Mouse (Mus musculus) hindbrain, embryonic 14.5 days (tissue): ENCODE measurements around the gene Tmem107. TPM values are rescaled to one million over a fixed set of nuclear protein-coding genes. Genes with fewer than 3 reads are reported as not detected.
A peak's percentile ranks its signal among the peaks of the same experiment; 100 is the strongest.

Source experiments
- ATAC-seq: fragments of 200-750 bp; cut with Nextera tagmentation; 2 replicates; pipeline ENCODE4 v1.8.0; 2017; ENCODE audit warnings: moderate number of reproducible peaks, mild to moderate bottlenecking, moderate TSS enrichment, moderate library complexity; ENCODE audit not compliant: low FRiP score
- DNase-seq: peaks from one replicate; pipeline ENCODE4 v3.0.0-alpha.2; 2015; ENCODE audit warnings: low spot score
- H3K27ac ChIP-seq: fragments of 300-500 bp; sonication (generic); 2 replicates; pipeline ENCODE4 v1.5.1; 2014; ENCODE audit warnings: mild to moderate bottlenecking, moderate library complexity
- H3K27me3 ChIP-seq: fragments of 300-500 bp; sonication (generic); 2 replicates; pipeline ENCODE4 v1.6.1; 2014; ENCODE audit warnings: mild to moderate bottlenecking, low read length, mixed read lengths; ENCODE audit not compliant: control insufficient read depth, insufficient read depth
- H3K36me3 ChIP-seq: fragments of 300-500 bp; sonication (generic); replicated peaks from 2 replicates; pipeline ENCODE4 v1.6.1; 2014; ENCODE audit not compliant: control insufficient read depth, insufficient read depth
- H3K4me1 ChIP-seq: fragments of 300-500 bp; sonication (generic); replicated peaks from 2 replicates; pipeline ENCODE4 v1.6.1; 2014; ENCODE audit warnings: antibody characterized with exemption, low read length, mixed read lengths; ENCODE audit not compliant: control insufficient read depth, insufficient read depth
- H3K4me2 ChIP-seq: fragments of 300-500 bp; sonication (generic); replicated peaks from 2 replicates; pipeline ENCODE4 v1.6.1; 2014; ENCODE audit warnings: mild to moderate bottlenecking, moderate library complexity
- H3K4me3 ChIP-seq: fragments of 300-500 bp; sonication (generic); replicated peaks from 2 replicates; pipeline ENCODE4 v1.5.1; 2014; ENCODE audit warnings: mild to moderate bottlenecking, low read length
- H3K9ac ChIP-seq: fragments of 300-500 bp; sonication (generic); 2 replicates; pipeline ENCODE4 v1.6.1; 2014
- H3K9me3 ChIP-seq: fragments of 300-500 bp; sonication (generic); 2 replicates; pipeline ENCODE4 v1.6.1; 2016; ENCODE audit warnings: low read length; ENCODE audit not compliant: control insufficient read depth
- WGBS: fragments of 180-500 bp; shearing (Covaris S2); extraction: QIAGEN DNeasy Blood & Tissue Kit; methylation state at CpG from one replicate; pipeline ENCODE4 v1.1.7; 2014; 5-methylcytosine and 5-hydroxymethylcytosine counted together
- polyA plus RNA-seq: library from polyadenylated mRNA; unstranded; fragments of >200 nt; fragmentation: Nextera tagmentation; extraction: Ambion mirVana; gene quantifications from 2 replicates; pipeline ENCODE4 v1.2.1, GENCODE M21; 2014

The Tmem107 gene
- polyA plus RNA-seq, 1 experiment from 2014 or later = 40.3 TPM

GRCm38 (mm10) chr11:69058265-69058664 is 12.3 kb upstream of the Tmem107 start:
- H3K27ac ChIP-seq = peak overlapping the region; percentile 91
- H3K4me2 ChIP-seq = peak overlapping the region; percentile 75
- no peaks in the 10 kb centered on the region for H3K9me3 ChIP-seq
- ATAC-seq (no peak), DNase-seq (no peak)
- 73% methylated on average over 2 of the region's 2 CpGs for WGBS
- H3K9ac ChIP-seq = peak overlapping the region; percentile 85
- H3K27me3 ChIP-seq = no peaks in the 10 kb centered on the region
- H3K4me3 ChIP-seq = peak overlapping the region; percentile 54
- peaks cover 25% of the 10 kb centered on the region for H3K4me1 ChIP-seq
- H3K36me3 ChIP-seq = no peaks in the 10 kb centered on the region

GRCm38 (mm10) chr11:69058729-69059356 is 11.8 kb upstream of the Tmem107 start:
- H3K9me3 ChIP-seq = no peaks in the 10 kb centered on the region
- DNase-seq (no peak), ATAC-seq (peak; percentile 14)
- H3K27ac ChIP-seq = peak overlapping the region; percentile 91
- H3K27me3 ChIP-seq = no peaks in the 10 kb centered on the region
- 1% methylated on average over 19 of the region's 19 CpGs for WGBS
- peak overlapping the region; percentile 54 for H3K4me3 ChIP-seq
- H3K4me2 ChIP-seq = peak overlapping the region; percentile 75
- H3K36me3 ChIP-seq = no peaks in the 10 kb centered on the region
- H3K4me1 ChIP-seq = peaks cover 25% of the 10 kb centered on the region
- H3K9ac ChIP-seq = peak overlapping the region; percentile 85

DNA sequence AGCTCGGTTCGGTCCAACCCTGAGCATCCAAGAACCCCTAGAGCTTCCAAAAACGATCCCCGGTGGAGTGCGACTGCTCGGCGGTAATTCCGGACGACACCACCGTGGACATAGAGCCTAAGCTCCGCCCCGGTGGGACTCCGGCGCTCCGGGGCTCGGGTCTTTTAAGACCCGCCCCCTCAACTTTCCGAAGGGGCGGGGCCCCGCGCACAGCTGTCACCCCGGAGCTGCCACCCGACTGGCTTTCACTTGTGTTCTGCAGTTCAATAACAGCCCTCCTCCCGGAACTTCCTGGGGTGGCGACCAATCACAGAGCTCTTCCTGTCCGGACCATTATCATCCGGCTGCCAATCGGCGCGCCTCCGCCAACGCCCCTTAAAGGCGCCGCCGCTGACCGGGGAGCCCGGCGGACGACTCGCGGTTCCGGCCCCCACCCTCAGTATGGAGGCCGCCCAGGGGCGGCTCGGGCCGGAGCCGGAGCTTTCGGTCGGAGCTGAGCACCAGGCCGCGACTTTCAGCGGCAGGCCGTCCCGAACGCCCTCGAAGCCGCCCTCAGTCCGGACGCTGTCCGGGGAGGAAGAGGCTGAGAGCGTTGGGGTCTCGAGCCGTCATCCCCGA is 11.1 kb upstream of the Tmem107 start, which contains the start of gene Borcs6:
Gene Borcs6 (plus strand): TSS at position 361 of the 618 bp plus-strand sequence.
- no peaks in the 10 kb centered on the region for H3K9me3 ChIP-seq
- peak within 1 kb of the TSS; percentile 85 for H3K9ac ChIP-seq
- H3K4me1 ChIP-seq = peaks cover 25% of the 10 kb centered on the region
- no peaks in the 10 kb centered on the region for H3K27me3 ChIP-seq
- H3K4me3 ChIP-seq = peak within 1 kb of the TSS; percentile 54
- H3K4me2 ChIP-seq = peak within 1 kb of the TSS; percentile 80
- no peaks in the 10 kb centered on the region for H3K36me3 ChIP-seq
- peak; percentile 94 for DNase-seq
- WGBS = 0% methylated on average over 61 of the region's 64 CpGs
- ATAC-seq = peak; percentile 94
- H3K27ac ChIP-seq = peak within 1 kb of the TSS; percentile 91

DNA sequence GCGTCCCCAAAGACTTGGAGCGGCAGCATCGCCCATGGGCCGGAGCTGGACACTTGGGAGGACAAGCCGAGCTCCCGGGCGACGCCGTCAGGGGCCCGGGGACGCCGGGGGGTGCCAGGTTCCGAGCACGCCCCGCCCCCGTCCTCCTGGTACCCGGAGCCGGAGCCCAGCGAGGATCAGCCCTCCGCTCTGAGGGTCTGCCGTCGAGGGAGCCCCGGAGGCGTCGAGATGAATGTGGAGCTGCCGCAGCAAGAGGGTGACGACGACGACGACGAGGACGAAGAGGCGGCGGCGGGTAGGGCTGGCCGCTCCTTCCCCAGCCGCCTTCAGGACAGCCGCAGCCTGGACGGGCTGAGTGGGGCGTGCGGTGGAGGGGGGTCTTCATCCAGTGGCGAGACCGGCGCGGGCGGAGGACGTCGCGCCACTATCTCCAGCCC is 10.6 kb upstream of the Tmem107 start:
- no peaks in the 10 kb centered on the region for H3K27me3 ChIP-seq
- peaks cover 25% of the 10 kb centered on the region for H3K4me1 ChIP-seq
- ATAC-seq (peak; percentile 10), DNase-seq (no peak)
- peak overlapping the region; percentile 85 for H3K9ac ChIP-seq
- H3K36me3 ChIP-seq = no peaks in the 10 kb centered on the region
- peak overlapping the region; percentile 80 for H3K4me2 ChIP-seq
- peak overlapping the region; percentile 85 for H3K27ac ChIP-seq
- no peaks in the 10 kb centered on the region for H3K9me3 ChIP-seq
- 0% methylated on average over 43 of the region's 49 CpGs for WGBS
- peak overlapping the region; percentile 54 for H3K4me3 ChIP-seq

DNA sequence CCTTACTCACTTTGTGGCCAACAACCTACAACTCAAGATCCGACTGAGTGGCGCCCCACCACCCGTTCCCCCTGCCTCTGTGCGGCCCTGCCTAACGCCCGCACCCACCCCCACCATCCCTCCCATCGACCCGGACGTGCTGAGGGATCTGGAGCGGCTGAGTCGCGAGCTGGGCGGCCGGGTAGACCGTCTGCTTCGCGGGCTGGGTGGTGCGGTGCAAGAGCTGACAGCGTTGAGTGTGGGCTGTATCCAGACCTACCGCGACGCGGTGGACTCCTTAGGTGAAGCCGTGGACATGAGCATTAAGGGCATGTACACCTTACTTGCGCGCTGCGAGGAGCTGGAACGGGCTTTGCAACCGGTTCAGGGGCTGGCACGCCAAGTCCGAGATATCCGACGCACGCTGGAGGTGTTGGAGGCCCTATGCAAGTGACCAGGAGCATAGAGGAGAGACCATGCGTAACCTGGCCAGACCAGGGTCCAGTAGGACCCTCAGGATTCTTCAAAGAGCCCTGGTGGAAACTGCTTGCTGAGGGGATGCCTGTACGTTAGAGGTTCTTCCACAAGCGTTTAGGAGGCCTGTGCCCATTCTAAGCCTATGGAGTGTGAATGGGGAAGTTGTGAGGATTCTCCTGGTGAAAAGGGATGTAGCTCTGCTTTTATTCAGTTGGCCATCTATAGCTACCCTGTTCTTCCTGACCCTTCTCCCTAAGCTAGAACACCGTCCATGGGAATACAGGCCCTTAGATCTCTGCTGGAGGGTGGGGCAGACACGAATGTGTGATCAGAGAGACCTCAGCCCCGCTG is 10.0 kb upstream of the Tmem107 start:
- no peaks in the 10 kb centered on the region for H3K9me3 ChIP-seq
- peak overlapping the region; percentile 80 for H3K4me2 ChIP-seq
- H3K4me1 ChIP-seq = peaks cover 26% of the 10 kb centered on the region
- H3K36me3 ChIP-seq = no peaks in the 10 kb centered on the region
- ATAC-seq (no peak), DNase-seq (no peak)
- H3K27ac ChIP-seq = peak overlapping the region; percentile 85
- peak overlapping the region; percentile 54 for H3K4me3 ChIP-seq
- WGBS = 1% methylated on average over 39 of the region's 40 CpGs
- peak overlapping the region; percentile 85 for H3K9ac ChIP-seq
- H3K27me3 ChIP-seq = no peaks in the 10 kb centered on the region

GRCm38 (mm10) chr11:69061255-69061912 is 9.2 kb upstream of the Tmem107 start:
- DNase-seq (no peak), ATAC-seq (no peak)
- Histone ChIP-seq H3K9me3 (no peaks in the 10 kb centered on the region), H3K27ac (no peak overlapping the region), H3K27me3 (no peaks in the 10 kb centered on the region), H3K4me1 (peaks cover 33% of the 10 kb centered on the region), H3K9ac (peak overlapping the region; percentile 85), H3K36me3 (no peaks in the 10 kb centered on the region), H3K4me2 (peak overlapping the region; percentile 80), H3K4me3 (peak overlapping the region; percentile 54)
- WGBS = 8% methylated on average over 17 of the region's 17 CpGs

DNA sequence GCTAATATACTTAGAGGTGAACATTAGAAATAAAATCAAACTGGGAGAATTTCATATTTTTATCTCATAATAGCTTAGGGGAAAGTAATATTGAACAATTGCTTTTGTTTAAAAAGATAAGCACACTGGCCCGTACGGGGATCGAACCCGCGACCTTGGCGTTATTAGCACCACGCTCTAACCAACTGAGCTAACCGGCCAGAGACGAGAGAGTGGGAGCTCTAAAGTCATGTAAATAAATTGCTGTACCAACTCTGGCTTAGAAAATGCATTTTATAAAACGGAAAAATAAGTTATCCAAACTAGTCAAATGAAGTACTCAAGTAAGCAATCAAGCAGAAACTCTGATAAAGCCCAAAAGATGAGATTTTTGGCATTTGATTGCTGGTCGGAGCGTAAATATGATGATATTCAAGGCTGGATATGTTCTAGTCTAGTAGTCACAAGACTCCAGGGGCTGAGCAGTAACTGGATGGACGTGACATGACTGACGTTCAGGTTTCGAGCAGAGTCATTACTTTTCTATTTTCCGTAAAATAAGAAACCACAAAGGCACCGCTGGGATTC is 8.3 kb upstream of the Tmem107 start:
- H3K36me3 ChIP-seq = no peaks in the 10 kb centered on the region
- H3K9ac ChIP-seq = no peak overlapping the region

DNA sequence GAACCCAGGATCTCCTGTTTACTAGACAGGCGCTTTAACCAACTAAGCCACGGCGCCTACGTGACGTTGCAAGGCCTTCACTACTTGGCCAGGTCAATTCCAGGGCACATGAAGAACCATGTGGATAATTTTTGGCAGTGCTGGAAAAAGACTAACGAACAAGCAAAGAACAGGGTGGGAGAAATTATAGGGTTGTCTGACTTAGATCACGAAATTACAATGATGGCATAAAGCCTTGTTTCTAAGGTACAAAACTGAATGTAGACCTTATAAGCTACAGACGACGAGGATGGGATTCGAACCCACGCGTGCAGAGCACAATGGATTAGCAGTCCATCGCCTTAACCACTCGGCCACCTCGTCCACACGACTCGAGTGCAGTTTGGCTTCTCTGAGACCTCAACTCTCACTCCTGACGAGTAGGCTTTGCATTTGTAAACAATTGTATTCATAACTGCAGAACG is 7.8 kb upstream of the Tmem107 start:
- H3K27me3 ChIP-seq = no peaks in the 10 kb centered on the region
- H3K36me3 ChIP-seq = no peaks in the 10 kb centered on the region
- no peaks in the 10 kb centered on the region for H3K9me3 ChIP-seq
- H3K27ac ChIP-seq = peak overlapping the region; percentile 53
- H3K4me1 ChIP-seq = peaks cover 36% of the 10 kb centered on the region
- ATAC-seq (peak; percentile 56), DNase-seq (peak; percentile 100)
- H3K4me2 ChIP-seq = peak overlapping the region; percentile 80
- WGBS = 0% methylated on average over 19 of the region's 19 CpGs
- peak overlapping the region; percentile 60 for H3K4me3 ChIP-seq
- H3K9ac ChIP-seq = peak overlapping the region; percentile 39; the same call in 1 of the 2 replicates

More for the DNA sequence above, 8.3 kb upstream of the Tmem107 start:
- DNase-seq = peak; percentile 91
- no peaks in the 10 kb centered on the region for H3K27me3 ChIP-seq
- peak overlapping the region; percentile 48 for H3K27ac ChIP-seq
- peak overlapping the region; percentile 60 for H3K4me3 ChIP-seq
- peaks cover 37% of the 10 kb centered on the region for H3K4me1 ChIP-seq
- WGBS = under 1% methylated on average over 17 of the region's 17 CpGs
- no peaks in the 10 kb centered on the region for H3K9me3 ChIP-seq
- peak overlapping the region; percentile 80 for H3K4me2 ChIP-seq
- ATAC-seq = no peak
